Mouse (Mus musculus) hindbrain, embryonic 14.5 days (tissue): ENCODE measurements around the gene Gm21964. TPM values are rescaled to one million over a fixed set of nuclear protein-coding genes. Genes with fewer than 3 reads are reported as not detected.
A peak's percentile ranks its signal among the peaks of the same experiment; 100 is the strongest.

Experiments used
- ATAC-seq: fragments of 200-750 bp; cut with Nextera tagmentation; 2 replicates; pipeline ENCODE4 v1.8.0; 2017; ENCODE audit warnings: moderate number of reproducible peaks, mild to moderate bottlenecking, moderate TSS enrichment, moderate library complexity; ENCODE audit not compliant: low FRiP score
- DNase-seq: peaks from one replicate; pipeline ENCODE4 v3.0.0-alpha.2; 2015; ENCODE audit warnings: low spot score
- H3K27ac ChIP-seq: fragments of 300-500 bp; sonication (generic); 2 replicates; pipeline ENCODE4 v1.5.1; 2014; ENCODE audit warnings: mild to moderate bottlenecking, moderate library complexity
- H3K27me3 ChIP-seq: fragments of 300-500 bp; sonication (generic); 2 replicates; pipeline ENCODE4 v1.6.1; 2014; ENCODE audit warnings: mild to moderate bottlenecking, low read length, mixed read lengths; ENCODE audit not compliant: control insufficient read depth, insufficient read depth
- H3K36me3 ChIP-seq: fragments of 300-500 bp; sonication (generic); replicated peaks from 2 replicates; pipeline ENCODE4 v1.6.1; 2014; ENCODE audit not compliant: control insufficient read depth, insufficient read depth
- H3K4me1 ChIP-seq: fragments of 300-500 bp; sonication (generic); replicated peaks from 2 replicates; pipeline ENCODE4 v1.6.1; 2014; ENCODE audit warnings: antibody characterized with exemption, low read length, mixed read lengths; ENCODE audit not compliant: control insufficient read depth, insufficient read depth
- H3K4me2 ChIP-seq: fragments of 300-500 bp; sonication (generic); replicated peaks from 2 replicates; pipeline ENCODE4 v1.6.1; 2014; ENCODE audit warnings: mild to moderate bottlenecking, moderate library complexity
- H3K4me3 ChIP-seq: fragments of 300-500 bp; sonication (generic); replicated peaks from 2 replicates; pipeline ENCODE4 v1.5.1; 2014; ENCODE audit warnings: mild to moderate bottlenecking, low read length
- H3K9ac ChIP-seq: fragments of 300-500 bp; sonication (generic); 2 replicates; pipeline ENCODE4 v1.6.1; 2014
- H3K9me3 ChIP-seq: fragments of 300-500 bp; sonication (generic); 2 replicates; pipeline ENCODE4 v1.6.1; 2016; ENCODE audit warnings: low read length; ENCODE audit not compliant: control insufficient read depth
- WGBS: fragments of 180-500 bp; shearing (Covaris S2); extraction: QIAGEN DNeasy Blood & Tissue Kit; methylation state at CpG from one replicate; pipeline ENCODE4 v1.1.7; 2014; 5-methylcytosine and 5-hydroxymethylcytosine counted together
- polyA plus RNA-seq: library from polyadenylated mRNA; unstranded; fragments of >200 nt; fragmentation: Nextera tagmentation; extraction: Ambion mirVana; gene quantifications from 2 replicates; pipeline ENCODE4 v1.2.1, GENCODE M21; 2014

Gm21964 gene
- not detected in 2 replicates for polyA plus RNA-seq

DNA sequence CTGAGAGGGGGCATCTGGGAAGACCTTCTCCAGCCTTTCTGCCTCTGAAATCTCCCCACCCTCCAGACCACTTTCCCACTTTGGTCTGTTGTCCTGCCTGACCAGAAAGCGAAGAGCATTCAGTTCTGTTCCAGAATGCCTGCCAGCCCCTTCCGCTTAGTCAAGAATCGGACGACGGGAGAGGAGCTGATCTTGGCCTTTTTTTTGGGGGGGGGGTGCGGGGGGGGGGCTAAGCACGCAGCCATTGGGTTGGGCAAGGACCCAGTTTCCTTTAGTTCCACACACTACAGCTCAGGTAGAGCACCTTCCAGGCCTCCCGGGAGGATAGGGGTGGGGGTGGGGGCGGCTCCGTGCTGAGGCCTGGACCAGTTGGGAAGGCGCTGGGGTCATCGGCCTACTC, at the start of gene Gm21964:
Gene Gm21964 (plus strand): TSS at position 301 of the 400 bp plus-strand sequence.
- DNase-seq (no peak), ATAC-seq (no peak)
- H3K36me3 ChIP-seq = no peaks in the 10 kb centered on the region
- no peaks in the 10 kb centered on the region for H3K4me1 ChIP-seq
- WGBS = 89% methylated on average over 12 of the region's 12 CpGs
- no peaks in the 10 kb centered on the region for H3K9me3 ChIP-seq
- no peak within 1 kb of the TSS for H3K4me3 ChIP-seq
- no peak within 1 kb of the TSS for H3K27ac ChIP-seq
- H3K4me2 ChIP-seq = no peak within 1 kb of the TSS
- no peak within 1 kb of the TSS for H3K9ac ChIP-seq
- H3K27me3 ChIP-seq = no peaks in the 10 kb centered on the region

DNA sequence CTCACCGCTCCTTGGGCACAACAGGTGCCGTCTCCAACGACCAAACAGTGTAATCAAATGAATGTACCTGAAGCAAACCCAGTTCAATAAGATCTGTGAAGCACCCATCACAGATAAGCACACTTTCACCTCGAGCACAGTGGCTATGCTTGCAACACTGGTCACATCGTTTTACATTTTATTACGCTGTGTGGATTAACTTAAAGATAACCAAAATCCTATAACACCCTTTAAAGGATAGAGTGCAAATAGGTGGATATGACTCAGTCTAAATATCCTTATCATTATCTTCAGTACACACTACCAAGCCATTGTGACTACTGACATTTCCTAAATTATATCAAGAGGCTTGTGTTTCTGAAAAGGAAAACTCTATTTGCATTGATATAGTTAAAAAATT, 49.8 kb upstream of the Gm21964 start:
- no peak for ATAC-seq
- WGBS = 83% methylated on average over 6 of the region's 6 CpGs
- Histone ChIP-seq H3K4me2 (no peak overlapping the region), H3K36me3 (no peaks in the 10 kb centered on the region), H3K9ac (no peak overlapping the region), H3K27me3 (no peaks in the 10 kb centered on the region), H3K4me1 (no peaks in the 10 kb centered on the region), H3K9me3 (no peaks in the 10 kb centered on the region), H3K4me3 (no peak overlapping the region), H3K27ac (no peak overlapping the region)
- no peak for DNase-seq

DNA sequence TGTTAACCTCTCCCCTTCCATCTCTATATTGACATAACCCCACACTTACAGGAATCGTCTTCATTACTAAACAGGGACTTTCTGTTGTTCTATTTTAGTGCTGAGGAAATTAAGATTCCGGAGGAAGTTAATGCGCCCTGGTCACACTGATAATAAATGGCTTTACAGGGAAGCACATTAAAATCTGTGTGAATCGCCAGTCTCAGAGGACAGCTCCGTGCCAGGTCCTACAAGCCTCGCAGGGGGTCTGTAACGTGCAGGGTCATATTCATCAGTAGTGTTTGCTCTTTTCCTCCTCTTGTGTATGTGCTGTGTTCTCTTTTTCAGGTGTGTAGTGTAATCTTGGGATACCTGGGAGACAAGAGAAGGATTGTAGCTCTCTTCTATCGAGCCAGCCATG, 42.8 kb upstream of the Gm21964 start:
- DNase-seq (no peak), ATAC-seq (no peak)
- no peaks in the 10 kb centered on the region for H3K4me1 ChIP-seq
- H3K9ac ChIP-seq = no peak overlapping the region
- no peaks in the 10 kb centered on the region for H3K9me3 ChIP-seq
- no peak overlapping the region for H3K4me3 ChIP-seq
- no peak overlapping the region for H3K4me2 ChIP-seq
- no peak overlapping the region for H3K27ac ChIP-seq
- WGBS = 69% methylated on average over 8 of the region's 8 CpGs
- H3K27me3 ChIP-seq = no peaks in the 10 kb centered on the region
- H3K36me3 ChIP-seq = no peaks in the 10 kb centered on the region

DNA sequence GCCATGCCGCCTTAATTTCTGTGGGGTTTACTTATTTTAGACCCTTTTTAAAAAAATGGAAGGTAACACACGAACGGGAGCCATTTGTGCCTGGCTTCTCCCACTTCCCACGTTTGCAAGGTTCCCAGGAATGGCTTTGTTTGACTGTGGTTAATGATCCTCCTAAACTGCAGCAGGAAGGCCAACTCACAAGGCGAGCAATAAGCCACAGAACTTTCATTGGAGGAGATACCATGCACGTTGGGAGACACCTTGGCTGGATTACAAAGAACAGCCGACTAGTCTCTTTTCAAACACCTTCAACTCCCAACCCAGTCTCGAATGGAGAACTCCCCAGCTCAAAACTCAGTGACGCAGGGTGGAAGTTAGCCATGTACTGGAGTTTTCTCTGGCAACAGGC, 36.8 kb upstream of the Gm21964 start:
- no peak for ATAC-seq
- 78% methylated on average over 9 of the region's 9 CpGs for WGBS
- H3K9me3 ChIP-seq = no peaks in the 10 kb centered on the region

DNA sequence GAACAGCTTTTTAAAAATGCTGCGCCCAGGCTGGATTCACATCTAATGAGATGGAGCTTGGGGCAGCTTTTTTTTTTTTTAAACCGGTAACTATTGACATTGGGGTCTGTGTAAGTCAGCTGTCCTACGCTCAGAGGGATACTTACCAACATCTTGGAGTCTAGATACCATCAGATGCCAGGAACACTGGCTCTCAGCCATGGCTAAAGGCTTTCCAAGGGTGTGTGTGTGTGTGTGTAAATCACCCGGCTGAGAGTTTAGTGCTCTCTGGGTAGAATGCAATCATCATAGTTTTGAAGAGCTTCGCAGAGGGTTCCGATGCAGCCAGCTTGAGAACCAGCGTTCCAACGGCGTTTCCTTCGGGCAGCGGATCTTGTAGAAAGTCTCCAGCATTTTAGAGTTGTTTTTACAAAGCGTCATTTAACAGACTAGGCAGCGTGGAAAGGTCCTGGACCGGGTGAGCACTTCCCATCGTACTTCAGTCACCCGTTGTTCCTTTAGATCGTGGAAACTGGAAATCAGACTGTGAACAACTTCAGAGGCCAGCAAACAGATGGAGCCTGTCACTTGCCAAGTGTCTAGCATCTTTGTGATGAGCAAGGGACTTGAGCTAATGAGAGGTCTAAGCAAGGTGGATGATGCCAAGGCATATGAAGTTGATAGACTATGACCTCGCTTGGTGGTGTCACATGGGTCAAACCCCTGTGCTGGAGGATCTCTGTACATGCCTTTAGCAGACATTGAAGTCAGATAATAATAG, 36.2 kb upstream of the Gm21964 start:
- H3K4me1 ChIP-seq = no peaks in the 10 kb centered on the region
- H3K4me2 ChIP-seq = no peak overlapping the region
- no peaks in the 10 kb centered on the region for H3K36me3 ChIP-seq
- no peak overlapping the region for H3K9ac ChIP-seq
- no peaks in the 10 kb centered on the region for H3K9me3 ChIP-seq
- H3K4me3 ChIP-seq = no peak overlapping the region
- H3K27ac ChIP-seq = no peak overlapping the region
- WGBS = 96% methylated on average over 18 of the region's 18 CpGs
- no peaks in the 10 kb centered on the region for H3K27me3 ChIP-seq
- no peak for ATAC-seq
- DNase-seq = no peak

More for the DNA sequence above, 36.8 kb upstream of the Gm21964 start:
- Histone ChIP-seq H3K4me3 (no peak overlapping the region), H3K27ac (no peak overlapping the region), H3K4me1 (no peaks in the 10 kb centered on the region), H3K27me3 (no peaks in the 10 kb centered on the region), H3K4me2 (no peak overlapping the region), H3K36me3 (no peaks in the 10 kb centered on the region), H3K9ac (no peak overlapping the region)
- DNase-seq = no peak

DNA sequence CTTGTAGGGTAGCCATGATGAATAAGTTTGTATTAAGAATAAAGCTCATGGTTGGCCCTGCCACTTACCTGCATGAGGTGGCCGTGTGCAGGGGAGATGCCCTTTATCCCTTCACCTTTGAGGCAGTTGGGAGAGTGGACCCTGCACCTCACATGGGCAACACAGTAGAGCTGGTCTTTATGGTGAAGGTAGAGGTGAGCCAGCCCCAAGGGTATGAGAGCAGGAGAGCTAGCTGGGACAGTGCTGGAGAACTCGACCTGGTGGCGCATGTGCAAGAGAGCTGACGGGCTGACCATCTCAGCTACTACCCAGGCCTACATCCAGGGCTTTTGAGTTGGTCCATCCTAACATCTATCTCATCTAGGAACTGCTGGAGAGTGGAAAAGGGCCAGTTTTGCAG, 35.3 kb upstream of the Gm21964 start:
- DNase-seq (no peak), ATAC-seq (no peak)
- no peaks in the 10 kb centered on the region for H3K9me3 ChIP-seq
- 87% methylated on average over 4 of the region's 4 CpGs for WGBS
- no peaks in the 10 kb centered on the region for H3K4me1 ChIP-seq
- H3K27me3 ChIP-seq = no peaks in the 10 kb centered on the region
- no peak overlapping the region for H3K4me2 ChIP-seq
- no peaks in the 10 kb centered on the region for H3K36me3 ChIP-seq
- no peak overlapping the region for H3K4me3 ChIP-seq
- H3K9ac ChIP-seq = no peak overlapping the region
- H3K27ac ChIP-seq = no peak overlapping the region

DNA sequence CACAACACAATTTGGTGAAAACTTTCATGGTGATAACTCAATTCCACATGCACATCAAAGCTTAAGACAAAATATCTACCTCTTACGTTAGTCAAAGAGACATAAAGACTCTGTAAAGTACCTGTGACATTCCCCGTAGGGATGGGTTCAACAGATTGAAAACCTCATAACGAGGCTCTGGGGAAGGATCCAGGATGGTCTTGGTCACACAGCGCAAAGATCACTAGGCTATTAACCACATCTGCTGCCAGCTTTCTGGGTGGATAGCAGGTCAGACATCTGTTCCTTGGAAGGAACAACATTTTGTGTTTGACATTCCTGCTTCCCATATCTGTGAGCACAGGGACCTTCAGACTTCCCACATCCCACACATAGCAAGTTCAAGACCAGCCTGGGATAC, 31.3 kb upstream of the Gm21964 start:
- Histone ChIP-seq H3K4me3 (no peak overlapping the region), H3K27ac (no peak overlapping the region), H3K4me1 (no peaks in the 10 kb centered on the region), H3K27me3 (no peaks in the 10 kb centered on the region), H3K9me3 (no peaks in the 10 kb centered on the region), H3K36me3 (no peaks in the 10 kb centered on the region), H3K9ac (no peak overlapping the region), H3K4me2 (no peak overlapping the region)
- 84% methylated on average over 4 of the region's 4 CpGs for WGBS
- no peak for DNase-seq
- no peak for ATAC-seq

DNA sequence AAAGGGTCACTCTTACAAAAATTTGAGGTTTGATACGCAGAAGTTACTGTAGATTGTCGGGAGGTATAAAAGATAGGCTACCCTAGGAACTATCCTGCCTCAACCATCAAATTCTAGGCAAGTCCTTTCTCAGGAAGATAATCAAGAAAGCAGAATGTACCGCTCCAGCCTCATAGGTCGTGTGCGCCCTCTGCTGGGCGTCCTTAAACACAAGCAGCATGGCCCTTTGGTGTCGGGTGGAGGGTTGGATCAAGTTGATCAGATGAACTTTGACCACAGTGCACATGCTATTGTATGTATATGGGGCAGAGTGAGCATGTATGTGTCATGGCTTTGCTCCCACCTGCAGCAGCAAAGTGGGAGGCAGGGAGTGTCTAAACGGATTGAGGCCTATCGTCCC, 29.4 kb upstream of the Gm21964 start:
- no peak overlapping the region for H3K9ac ChIP-seq
- 17% methylated on average over 9 of the region's 9 CpGs for WGBS
- no peaks in the 10 kb centered on the region for H3K4me1 ChIP-seq
- H3K36me3 ChIP-seq = no peaks in the 10 kb centered on the region
- no peaks in the 10 kb centered on the region for H3K9me3 ChIP-seq
- H3K27me3 ChIP-seq = no peaks in the 10 kb centered on the region
- no peak for ATAC-seq
- H3K27ac ChIP-seq = no peak overlapping the region
- H3K4me3 ChIP-seq = no peak overlapping the region
- peak; percentile 82 for DNase-seq
- H3K4me2 ChIP-seq = no peak overlapping the region

DNA sequence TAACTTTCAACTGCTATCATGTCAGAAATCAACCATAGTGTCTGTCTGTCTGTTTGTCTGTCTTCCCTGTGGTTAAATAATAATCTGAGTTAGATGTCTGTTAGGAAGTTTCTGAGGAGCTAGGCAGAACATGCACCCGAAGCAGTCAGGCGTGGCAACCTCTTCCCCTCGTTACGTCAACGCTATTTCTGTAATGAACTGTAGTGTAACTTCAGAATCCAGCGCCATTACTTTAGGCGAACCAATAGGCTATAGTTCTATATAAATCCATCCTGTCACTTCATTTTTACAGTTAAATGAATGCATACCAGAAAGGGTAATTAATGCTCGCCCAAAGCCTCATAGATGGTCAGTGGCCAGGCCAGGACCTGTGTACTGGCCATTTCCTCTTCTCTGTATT, 26.5 kb upstream of the Gm21964 start:
- no peaks in the 10 kb centered on the region for H3K36me3 ChIP-seq
- H3K27ac ChIP-seq = no peak overlapping the region
- H3K27me3 ChIP-seq = no peaks in the 10 kb centered on the region
- WGBS = 86% methylated on average over 8 of the region's 8 CpGs
- no peaks in the 10 kb centered on the region for H3K9me3 ChIP-seq
- DNase-seq (no peak), ATAC-seq (no peak)
- no peak overlapping the region for H3K9ac ChIP-seq
- H3K4me3 ChIP-seq = no peak overlapping the region
- H3K4me2 ChIP-seq = no peak overlapping the region
- no peaks in the 10 kb centered on the region for H3K4me1 ChIP-seq
